Mouse (Mus musculus): Measurements from ENCODE around the gene Washc3.

- TF ChIP-seq MYOD1 (IDR thresholded peaks at IDR 0.05; ENCODE audit: control insufficient read depth, insufficient read length, low read depth): no peak
- no peak for TF ChIP-seq CTCF (IDR thresholded peaks at IDR 0.05; ENCODE audit: control insufficient read depth, insufficient read depth, insufficient read length)
- no peak for TF ChIP-seq USF1 (IDR thresholded peaks at IDR 0.05; ENCODE audit: low read depth)
- no peak for TF ChIP-seq CEBPB (IDR thresholded peaks at IDR 0.05; ENCODE audit: low read depth)
- TF ChIP-seq MAX (IDR thresholded peaks at IDR 0.05): no peak
- TF ChIP-seq MYOG (IDR thresholded peaks at IDR 0.05; ENCODE audit: control insufficient read depth, extremely low read depth, insufficient read length): no peak
- TF ChIP-seq FOSL1 (IDR thresholded peaks at IDR 0.05; ENCODE audit: insufficient read depth, low read length, poor library complexity, severe bottlenecking): no peak
Observed at GRCm38 (mm10) chr10:88202581-88202980, 1.7 kb downstream of the Washc3 start.

Measured in C2C12 (cell line).